Mouse (Mus musculus) testis, adult 2 months (tissue): Measurements from ENCODE around the gene Pgls. TPM values are rescaled to one million over a fixed set of nuclear protein-coding genes. Genes with fewer than 3 reads are reported as not detected.

Experiments
- H3K27ac ChIP-seq: fragments of 200-500 bp; 2 replicates; pipeline ENCODE4 v1.5.1; 2012; ENCODE audit warnings: low read depth, low read length; ENCODE audit not compliant: control insufficient read depth, insufficient read depth
- H3K27me3 ChIP-seq: fragments of 200-500 bp; 2 replicates; pipeline ENCODE4 v1.6.1; 2012; ENCODE audit warnings: mild to moderate bottlenecking, low read length, moderate library complexity; ENCODE audit not compliant: control insufficient read depth, insufficient read depth
- H3K36me3 ChIP-seq: fragments of 200-500 bp; 2 replicates; pipeline ENCODE4 v1.6.1; 2012; ENCODE audit warnings: mild to moderate bottlenecking, low read length; ENCODE audit not compliant: control insufficient read depth, insufficient read depth
- H3K4me1 ChIP-seq: fragments of 200-500 bp; 2 replicates; pipeline ENCODE4 v1.6.1; 2012; ENCODE audit warnings: low read length; ENCODE audit not compliant: control insufficient read depth, insufficient read depth
- H3K4me3 ChIP-seq: fragments of 200-500 bp; 2 replicates; pipeline ENCODE4 v1.5.1; 2012; ENCODE audit warnings: low read depth, mild to moderate bottlenecking, low read length, moderate library complexity, mixed read lengths; ENCODE audit not compliant: control insufficient read depth
- CTCF ChIP-seq: fragments of 200-500 bp; IDR thresholded peaks from 2 replicates; pipeline ENCODE4 v1.5.1; 2012; ENCODE audit warnings: low read depth, mild to moderate bottlenecking, inconsistent platforms, low read length, moderate library complexity; ENCODE audit not compliant: control insufficient read depth, insufficient read depth, insufficient replicate concordance
- POLR2A ChIP-seq: fragments of 200-500 bp; IDR thresholded peaks from 2 replicates; pipeline ENCODE4 v1.6.1; 2012; ENCODE audit warnings: low read depth, mild to moderate bottlenecking, inconsistent platforms, low read length, moderate library complexity; ENCODE audit not compliant: control insufficient read depth
- polyA plus RNA-seq: library from polyadenylated mRNA; depleted of rRNA; stranded (reverse); fragments of >200 nt; gene quantifications from 2 replicates; pipeline ENCODE4 v1.2.3, GENCODE M21; 2012

The Pgls gene
- polyA plus RNA-seq, 1 experiment, result 88.4 TPM

GRCm38 (mm10) chr8:71570291-71570954 is 21.6 kb upstream of the Pgls start:
- Histone ChIP-seq H3K27ac (peak overlapping the region; percentile 94), H3K4me1 (peaks cover 27% of the 10 kb centered on the region), H3K27me3 (no peaks in the 10 kb centered on the region), H3K36me3 (no peaks in the 10 kb centered on the region), H3K4me3 (peak overlapping the region; percentile 98)
- TF ChIP-seq CTCF, result no peak
- TF ChIP-seq POLR2A, result peak; percentile 36; the same call in 1 of the 2 replicates

GRCm38 (mm10) chr8:71572077-71572476 is 19.9 kb upstream of the Pgls start:
- TF ChIP-seq CTCF (no peak), POLR2A (no peak)
- H3K27ac ChIP-seq, result no peak overlapping the region
- H3K27me3 ChIP-seq, result no peaks in the 10 kb centered on the region
- H3K36me3 ChIP-seq, result no peaks in the 10 kb centered on the region
- peak overlapping the region; percentile 21; the same call in 1 of the 2 replicates for H3K4me3 ChIP-seq
- peaks cover 27% of the 10 kb centered on the region for H3K4me1 ChIP-seq

GRCm38 (mm10) chr8:71572847-71573633 is 18.9 kb upstream of the Pgls start:
- Histone ChIP-seq H3K4me3 (no peak overlapping the region), H3K27me3 (no peaks in the 10 kb centered on the region), H3K36me3 (no peaks in the 10 kb centered on the region), H3K27ac (no peak overlapping the region), H3K4me1 (peaks cover 27% of the 10 kb centered on the region)
- TF ChIP-seq CTCF (no peak), POLR2A (no peak)

- no peaks in the 10 kb centered on the region for H3K27me3 ChIP-seq
- no peak overlapping the region for H3K4me3 ChIP-seq
- TF ChIP-seq CTCF, result no peak
- no peak for TF ChIP-seq POLR2A
- peaks cover 16% of the 10 kb centered on the region for H3K4me1 ChIP-seq
- no peak overlapping the region for H3K27ac ChIP-seq
- H3K36me3 ChIP-seq, result no peaks in the 10 kb centered on the region
Measured at GRCm38 (mm10) chr8:71574426-71574825, 17.6 kb upstream of the Pgls start.

- H3K4me3 ChIP-seq, result no peak overlapping the region
- no peaks in the 10 kb centered on the region for H3K27me3 ChIP-seq
- peaks cover 17% of the 10 kb centered on the region for H3K4me1 ChIP-seq
- H3K27ac ChIP-seq, result no peak overlapping the region
- no peaks in the 10 kb centered on the region for H3K36me3 ChIP-seq
- TF ChIP-seq CTCF (no peak), POLR2A (no peak)
Measured at GRCm38 (mm10) chr8:71575020-71575419, 17.0 kb upstream of the Pgls start.

GRCm38 (mm10) chr8:71577856-71578387 is 14.1 kb upstream of the Pgls start:
- Histone ChIP-seq H3K27me3 (no peaks in the 10 kb centered on the region), H3K4me1 (peaks cover 4% of the 10 kb centered on the region), H3K4me3 (no peak overlapping the region), H3K36me3 (no peaks in the 10 kb centered on the region; the same call in 1 of the 2 replicates), H3K27ac (no peak overlapping the region)
- no peak for TF ChIP-seq POLR2A
- TF ChIP-seq CTCF, result no peak

GRCm38 (mm10) chr8:71579009-71579408 is 13.0 kb upstream of the Pgls start:
- H3K27ac ChIP-seq, result no peak overlapping the region
- no peaks in the 10 kb centered on the region; the same call in 1 of the 2 replicates for H3K36me3 ChIP-seq
- no peak for TF ChIP-seq CTCF
- no peak for TF ChIP-seq POLR2A
- no peaks in the 10 kb centered on the region for H3K27me3 ChIP-seq
- H3K4me1 ChIP-seq, result peaks cover 4% of the 10 kb centered on the region
- H3K4me3 ChIP-seq, result no peak overlapping the region
